Mouse (Mus musculus) mouse trophoblast stem cell (cell line): ENCODE results near the gene Zfp169.
"Not testable (repeated sequence)": the region's sequence is repeated elsewhere in the genome, so short reads cannot be mapped to it uniquely, and the experiment has no call there.

Experiments used
- in situ Hi-C, 2 experiments: fragments of 300-500 bp; cut with MseI, MboI; formaldehyde crosslinking; loops; 2 replicates in 1 of 2; 3 replicates in 1 of 2; pipeline ENCODE4 v1.15.1; 2025

Zfp169 gene

GRCm38 (mm10) chr13:48519122-48519521 is 5.9 kb upstream of the Zfp169 start:
- in situ Hi-C loops = not testable (repeated sequence)

GRCm38 (mm10) chr13:48515861-48516260 is 2.6 kb upstream of the Zfp169 start:
- in situ Hi-C loops = no loop called here

- in situ Hi-C loops = no loop called here
Measured at GRCm38 (mm10) chr13:48508661-48509060, 4.6 kb downstream of the Zfp169 start.

GRCm38 (mm10) chr13:48502422-48502821 is 10.8 kb downstream of the Zfp169 start:
- in situ Hi-C loops = no loop called here

- in situ Hi-C loops = no loop called here
Measured at GRCm38 (mm10) chr13:48498676-48499075, 14.6 kb downstream of the Zfp169 start.

- in situ Hi-C loops = no loop called here
Measured at GRCm38 (mm10) chr13:48497693-48498221, 15.5 kb downstream of the Zfp169 start.

- in situ Hi-C loops = no loop called here
Measured at GRCm38 (mm10) chr13:48493183-48493582, 20.1 kb downstream of the Zfp169 start.

GRCm38 (mm10) chr13:48490396-48491182 is 22.7 kb downstream of the Zfp169 start:
- in situ Hi-C loops = no loop called here

GRCm38 (mm10) chr13:48483606-48484005 is 29.6 kb downstream of the Zfp169 start:
- in situ Hi-C loops = no loop called here

GRCm38 (mm10) chr13:48468656-48469180 is 44.5 kb downstream of the Zfp169 start:
- in situ Hi-C loops = loop anchor here (10.0 to 25.0 kb wide), 3 partner anchors 454 to 806 kb away; no protein-coding TSS in a partner anchor

- in situ Hi-C loops = loop anchor here (10.0 to 25.0 kb wide), 3 partner anchors 451 to 804 kb away; no protein-coding TSS in a partner anchor
Measured at GRCm38 (mm10) chr13:48466186-48466585, 47.1 kb downstream of the Zfp169 start.

- in situ Hi-C loops = loop anchor here (10.0 to 25.0 kb wide), 3 partner anchors 449 to 802 kb away; no protein-coding TSS in a partner anchor
Measured at GRCm38 (mm10) chr13:48464170-48464569, 49.1 kb downstream of the Zfp169 start.

GRCm38 (mm10) chr13:48459280-48459679 is 54.0 kb downstream of the Zfp169 start:
- in situ Hi-C loops = loop anchor here (25.0 kb wide), 2 partner anchors 447 to 797 kb away; no protein-coding TSS in a partner anchor

GRCm38 (mm10) chr13:48448119-48448518 is 65.1 kb downstream of the Zfp169 start:
- in situ Hi-C loops = no loop called here

- in situ Hi-C loops = no loop called here
Measured at GRCm38 (mm10) chr13:48443996-48444395, 69.3 kb downstream of the Zfp169 start.

GRCm38 (mm10) chr13:48438321-48438720 is 74.9 kb downstream of the Zfp169 start:
- in situ Hi-C loops = no loop called here
